Mouse (Mus musculus): ENCODE data around the gene Gm20388.

GRCm38 (mm10) chr8:121446862-121447261 is 1536.2 kb downstream of the Gm20388 start:
- TF ChIP-seq POLR2A (IDR thresholded peaks at IDR 0.05; ENCODE audit: insufficient read depth, low read length) = no peak
- TF ChIP-seq EP300 (IDR thresholded peaks at IDR 0.05; ENCODE audit: insufficient read depth, low read depth, low read length) = no peak
- TF ChIP-seq CTCF (IDR thresholded peaks at IDR 0.05; ENCODE audit: low read depth, low read length) = no peak

All from ES-Bruce4 (cell line).